Mouse (Mus musculus) thymus, adult 2 months (tissue): ENCODE measurements at regions not wholly inside any gene's neighbourhood (a gene's known extent, or its start where the extent isn't known, plus 50 kb on each side); places are given as distances from the start of the nearest gene placed in this dataset.

Source experiments
- CTCF ChIP-seq: fragments of 200-500 bp; IDR thresholded peaks from 2 replicates; pipeline ENCODE4 v1.5.1; 2012; ENCODE audit warnings: mild to moderate bottlenecking, control low read depth, low read length, moderate library complexity, borderline replicate concordance; ENCODE audit not compliant: control insufficient read depth, poor library complexity, insufficient read depth; ENCODE audit errors: extremely low read depth
- POLR2A ChIP-seq: fragments of 200-500 bp; IDR thresholded peaks from 2 replicates; pipeline ENCODE4 v1.6.1; 2012; ENCODE audit warnings: mild to moderate bottlenecking, low read length, control low read depth, moderate library complexity; ENCODE audit not compliant: control insufficient read depth, poor library complexity, insufficient read depth; ENCODE audit errors: extremely low read depth

- TF ChIP-seq CTCF (no peak), POLR2A (no peak)
These were observed 234.7 kb upstream of the Ddx18 start for GRCm38 (mm10) chr1:121802476-121802875.
